Mouse (Mus musculus): Measurements from ENCODE around the gene Katnbl1. TPM values are rescaled to one million over a fixed set of nuclear protein-coding genes. Genes with fewer than 3 reads are reported as not detected.
"Not testable (repeated sequence)": the region's sequence is repeated elsewhere in the genome, so short reads cannot be mapped to it uniquely, and the experiment has no call there.

The Katnbl1 gene
- polyA plus RNA-seq, 1 experiment from 2014 or later: 44.6 TPM

- no peak for DNase-seq
- Histone ChIP-seq H3K4me1 (ENCODE audit: insufficient read depth) (no peaks in the 10 kb centered on the region), H3K4me2 (no peak overlapping the region), H3K9me3 (ENCODE audit: low read depth, low read length) (no peaks in the 10 kb centered on the region), H3K4me3 (ENCODE audit: low read depth, low read length) (no peak overlapping the region), H3K9ac (no peak overlapping the region), H3K27me3 (ENCODE audit: insufficient read depth, low read length) (no peaks in the 10 kb centered on the region), H3K27ac (ENCODE audit: low read depth) (no peak overlapping the region), H3K36me3 (ENCODE audit: insufficient read depth) (no peaks in the 10 kb centered on the region)
- WGBS: 86% methylated on average over 2 of the region's 2 CpGs
- ATAC-seq (ENCODE audit: insufficient read depth): no peak
- TF ChIP-seq CTCF (IDR thresholded peaks at IDR 0.05; ENCODE audit: low read depth): no peak
These were observed 53.5 kb downstream of the Katnbl1 start for GRCm38 (mm10) chr2:112432523-112432922.

- H3K4me1 ChIP-seq (ENCODE audit: insufficient read depth): no peaks in the 10 kb centered on the region
- no peak overlapping the region for H3K4me2 ChIP-seq
- no peak overlapping the region for H3K27ac ChIP-seq (ENCODE audit: low read depth)
- H3K27me3 ChIP-seq (ENCODE audit: insufficient read depth, low read length): no peaks in the 10 kb centered on the region
- H3K4me3 ChIP-seq (ENCODE audit: low read depth, low read length): no peak overlapping the region
- H3K9ac ChIP-seq: no peak overlapping the region
- no peak for ATAC-seq (ENCODE audit: insufficient read depth)
- H3K9me3 ChIP-seq (ENCODE audit: low read depth, low read length): no peaks in the 10 kb centered on the region
- TF ChIP-seq CTCF (IDR thresholded peaks at IDR 0.05; ENCODE audit: low read depth): no peak
- DNase-seq: no peak
- no peaks in the 10 kb centered on the region for H3K36me3 ChIP-seq (ENCODE audit: insufficient read depth)
- WGBS: 45% methylated on average over 2 of the region's 2 CpGs
These were observed 54.3 kb downstream of the Katnbl1 start for GRCm38 (mm10) chr2:112433359-112433758.

DNA sequence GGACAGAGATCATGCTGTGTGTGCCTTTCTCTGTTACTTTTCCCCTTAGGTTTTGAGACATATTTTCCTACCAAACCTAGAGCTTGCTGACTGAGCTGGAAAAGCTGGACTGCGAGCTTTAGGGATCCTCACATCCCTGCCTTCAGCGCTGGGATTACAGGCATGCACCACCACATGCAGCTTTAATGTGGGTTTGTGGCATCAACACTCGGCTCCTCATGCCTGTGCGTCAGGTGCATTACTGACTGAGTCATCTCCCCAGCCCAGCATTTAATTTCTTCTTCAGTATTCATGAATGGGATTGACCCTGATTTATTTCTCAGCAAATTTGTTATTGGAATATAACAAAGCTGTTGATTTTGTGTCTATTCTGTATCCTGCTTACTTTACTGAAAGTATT, 57.3 kb downstream of the Katnbl1 start:
- no peak for TF ChIP-seq CTCF (IDR thresholded peaks at IDR 0.05; ENCODE audit: low read depth)
- Histone ChIP-seq H3K27me3 (ENCODE audit: insufficient read depth, low read length) (no peaks in the 10 kb centered on the region), H3K9me3 (ENCODE audit: low read depth, low read length) (no peaks in the 10 kb centered on the region), H3K4me3 (ENCODE audit: low read depth, low read length) (no peak overlapping the region), H3K4me1 (ENCODE audit: insufficient read depth) (no peaks in the 10 kb centered on the region), H3K9ac (no peak overlapping the region), H3K36me3 (ENCODE audit: insufficient read depth) (no peaks in the 10 kb centered on the region), H3K4me2 (no peak overlapping the region), H3K27ac (ENCODE audit: low read depth) (no peak overlapping the region)
- ATAC-seq (ENCODE audit: insufficient read depth) (no peak), DNase-seq (no peak)
- 77% methylated on average over 4 of the region's 4 CpGs for WGBS

DNA sequence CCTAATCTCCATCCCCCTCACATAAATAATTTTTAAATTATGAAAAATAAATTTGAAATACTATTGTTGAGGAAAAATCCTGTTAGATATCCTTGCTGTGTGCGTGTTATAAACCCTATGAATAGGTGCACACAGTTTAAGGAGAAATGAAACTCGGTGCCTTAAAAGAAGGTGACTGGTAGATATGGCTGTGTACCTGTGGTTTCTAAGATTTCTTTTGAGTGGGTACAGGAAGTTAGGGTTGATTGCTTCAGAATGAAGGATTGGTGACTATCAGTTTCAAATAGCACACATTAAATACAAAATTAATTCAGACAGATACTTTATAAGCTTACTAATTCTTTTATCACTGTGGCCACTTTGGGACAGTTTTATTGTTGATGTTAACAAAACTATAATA, 58.6 kb downstream of the Katnbl1 start:
- H3K9ac ChIP-seq: no peak overlapping the region
- no peaks in the 10 kb centered on the region for H3K27me3 ChIP-seq (ENCODE audit: insufficient read depth, low read length)
- no peaks in the 10 kb centered on the region for H3K9me3 ChIP-seq (ENCODE audit: low read depth, low read length)
- no peaks in the 10 kb centered on the region for H3K4me1 ChIP-seq (ENCODE audit: insufficient read depth)
- H3K36me3 ChIP-seq (ENCODE audit: insufficient read depth): no peaks in the 10 kb centered on the region
- H3K27ac ChIP-seq (ENCODE audit: low read depth): no peak overlapping the region
- 84% methylated on average over 2 of the region's 2 CpGs for WGBS
- DNase-seq: no peak
- no peak for TF ChIP-seq CTCF (IDR thresholded peaks at IDR 0.05; ENCODE audit: low read depth)
- no peak overlapping the region for H3K4me2 ChIP-seq
- H3K4me3 ChIP-seq (ENCODE audit: low read depth, low read length): no peak overlapping the region
- no peak for ATAC-seq (ENCODE audit: insufficient read depth)

DNA sequence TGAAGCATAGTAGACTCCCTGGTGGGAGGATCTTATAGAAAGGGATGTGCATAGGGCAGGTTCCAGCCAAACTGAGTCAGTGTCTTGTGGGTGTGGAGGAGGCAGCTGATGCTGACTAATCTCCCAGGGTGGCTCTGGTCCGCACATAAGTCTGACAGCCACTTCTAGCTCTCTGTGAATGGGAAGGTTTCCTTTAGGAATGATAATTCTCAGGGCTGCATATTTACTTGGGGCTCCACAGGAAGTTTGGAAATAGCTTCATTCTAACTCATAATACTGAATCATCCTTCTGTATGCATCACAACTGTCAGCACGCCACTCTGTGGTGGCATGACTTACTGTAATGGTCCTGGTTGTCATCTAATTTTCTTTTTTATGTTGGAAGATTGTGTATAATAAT, 64.5 kb downstream of the Katnbl1 start:
- Histone ChIP-seq H3K4me1 (ENCODE audit: insufficient read depth) (no peaks in the 10 kb centered on the region), H3K9ac (no peak overlapping the region), H3K9me3 (ENCODE audit: low read depth, low read length) (no peaks in the 10 kb centered on the region), H3K36me3 (ENCODE audit: insufficient read depth) (no peaks in the 10 kb centered on the region), H3K27me3 (ENCODE audit: insufficient read depth, low read length) (no peaks in the 10 kb centered on the region), H3K4me2 (no peak overlapping the region), H3K27ac (ENCODE audit: low read depth) (no peak overlapping the region), H3K4me3 (ENCODE audit: low read depth, low read length) (no peak overlapping the region)
- ATAC-seq (ENCODE audit: insufficient read depth) (no peak), DNase-seq (no peak)
- 52% methylated on average over 2 of the region's 2 CpGs for WGBS
- no peak for TF ChIP-seq CTCF (IDR thresholded peaks at IDR 0.05; ENCODE audit: low read depth)

DNA sequence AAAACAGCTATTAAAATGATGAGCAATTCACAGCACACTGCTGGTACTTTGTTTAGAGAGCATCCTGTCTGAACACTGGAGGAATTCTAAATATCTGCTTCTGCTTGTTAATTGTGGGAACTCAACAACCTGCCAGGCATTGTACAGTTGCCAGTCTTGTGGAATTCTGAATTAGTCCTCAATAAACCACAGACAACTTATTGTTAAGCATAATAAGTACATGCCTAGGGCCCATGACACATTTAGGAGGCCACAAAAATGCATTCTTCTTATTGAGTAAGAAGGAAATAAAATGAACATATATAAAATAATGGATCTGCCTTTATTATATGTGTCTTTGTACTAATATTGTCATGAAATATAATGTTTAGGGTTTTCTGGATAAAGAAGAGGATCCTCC, 66.5 kb downstream of the Katnbl1 start:
- H3K9ac ChIP-seq: no peak overlapping the region
- no peak overlapping the region for H3K4me2 ChIP-seq
- no peak overlapping the region for H3K4me3 ChIP-seq (ENCODE audit: low read depth, low read length)
- no peaks in the 10 kb centered on the region for H3K4me1 ChIP-seq (ENCODE audit: insufficient read depth)
- H3K9me3 ChIP-seq (ENCODE audit: low read depth, low read length): no peaks in the 10 kb centered on the region
- no peak for ATAC-seq (ENCODE audit: insufficient read depth)
- TF ChIP-seq CTCF (IDR thresholded peaks at IDR 0.05; ENCODE audit: low read depth): no peak
- H3K27ac ChIP-seq (ENCODE audit: low read depth): no peak overlapping the region
- DNase-seq: no peak
- H3K27me3 ChIP-seq (ENCODE audit: insufficient read depth, low read length): no peaks in the 10 kb centered on the region
- no peaks in the 10 kb centered on the region for H3K36me3 ChIP-seq (ENCODE audit: insufficient read depth)

GRCm38 (mm10) chr2:112448046-112448445, 69.0 kb downstream of the Katnbl1 start:
- not testable (repeated sequence) for H3K4me3 ChIP-seq (ENCODE audit: low read depth, low read length); H3K27ac ChIP-seq (ENCODE audit: low read depth); H3K9ac ChIP-seq; H3K4me1 ChIP-seq (ENCODE audit: insufficient read depth); H3K36me3 ChIP-seq (ENCODE audit: insufficient read depth); DNase-seq; ATAC-seq (ENCODE audit: insufficient read depth); H3K9me3 ChIP-seq (ENCODE audit: low read depth, low read length); H3K4me2 ChIP-seq; H3K27me3 ChIP-seq (ENCODE audit: insufficient read depth, low read length)
- WGBS: 63% methylated on average over 4 of the region's 4 CpGs

DNA sequence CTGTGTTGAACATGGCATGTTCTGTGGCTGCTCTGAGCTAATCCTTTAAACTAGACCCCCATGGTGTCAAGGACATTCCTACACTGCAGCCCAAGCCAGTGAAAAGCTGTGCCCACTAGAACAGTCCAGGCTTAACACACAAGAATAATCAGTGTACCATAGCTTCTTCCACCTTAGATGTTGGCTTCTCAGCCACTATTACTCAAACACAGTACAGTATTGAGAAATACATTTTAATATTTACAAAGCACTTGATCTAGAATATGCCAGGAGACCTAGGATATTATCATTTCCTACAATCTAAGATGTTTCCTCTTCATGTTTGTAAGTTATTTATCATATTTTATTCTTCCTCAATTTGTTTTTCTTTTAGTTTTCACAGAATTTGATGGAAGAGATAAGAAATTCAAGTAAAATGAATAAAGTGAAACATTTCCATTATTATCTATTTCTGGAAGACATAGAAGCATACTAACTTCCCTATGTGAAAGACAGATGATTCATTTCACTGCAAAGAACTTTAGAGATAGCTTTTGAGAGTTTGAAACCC, 69.6 kb downstream of the Katnbl1 start:
- TF ChIP-seq CTCF (IDR thresholded peaks at IDR 0.05; ENCODE audit: low read depth): no peak
- ATAC-seq (ENCODE audit: insufficient read depth) (no peak), DNase-seq (no peak)
- Histone ChIP-seq H3K9ac (no peak overlapping the region), H3K4me3 (ENCODE audit: low read depth, low read length) (no peak overlapping the region), H3K9me3 (ENCODE audit: low read depth, low read length) (no peaks in the 10 kb centered on the region), H3K4me1 (ENCODE audit: insufficient read depth) (no peaks in the 10 kb centered on the region), H3K27me3 (ENCODE audit: insufficient read depth, low read length) (no peaks in the 10 kb centered on the region), H3K36me3 (ENCODE audit: insufficient read depth) (no peaks in the 10 kb centered on the region), H3K27ac (ENCODE audit: low read depth) (no peak overlapping the region), H3K4me2 (no peak overlapping the region)

Measured in lung, embryonic 14.5 days (tissue).